Mouse (Mus musculus) kidney, adult 2 months (tissue): ENCODE data around the gene Dlgap1. TPM values are rescaled to one million over a fixed set of nuclear protein-coding genes. Genes with fewer than 3 reads are reported as not detected.

Source experiments
- DNase-seq: peaks from one replicate; pipeline ENCODE4 v3.0.0; 2021
- H3K27ac ChIP-seq: fragments of 200-500 bp; 2 replicates; pipeline ENCODE4 v1.5.1; 2012; ENCODE audit warnings: low read depth, low read length, control low read depth, inconsistent platforms; ENCODE audit not compliant: insufficient read depth
- H3K27me3 ChIP-seq: fragments of 200-500 bp; replicated peaks from 2 replicates; pipeline ENCODE4 v1.6.1; 2012; ENCODE audit warnings: mild to moderate bottlenecking, moderate library complexity, low read length, inconsistent platforms; ENCODE audit not compliant: control insufficient read depth, insufficient read depth
- H3K36me3 ChIP-seq: fragments of 200-500 bp; 2 replicates; pipeline ENCODE4 v1.6.1; 2012; ENCODE audit warnings: mild to moderate bottlenecking, moderate library complexity, low read length, inconsistent platforms; ENCODE audit not compliant: control insufficient read depth, insufficient read depth
- H3K4me1 ChIP-seq: fragments of 200-500 bp; 2 replicates; pipeline ENCODE4 v1.6.1; 2011; ENCODE audit warnings: low read length; ENCODE audit not compliant: control insufficient read depth, insufficient read depth
- H3K4me3 ChIP-seq: fragments of 200-500 bp; 2 replicates; pipeline ENCODE4 v1.5.1; 2011; ENCODE audit warnings: mild to moderate bottlenecking, low read depth, low read length, control low read depth; ENCODE audit not compliant: insufficient read depth
- CTCF ChIP-seq: fragments of 200-500 bp; conservative IDR thresholded peaks from 2 replicates; pipeline ENCODE4 v1.5.1; 2011; ENCODE audit warnings: low read depth, mild to moderate bottlenecking, control low read depth, low read length, moderate library complexity, mixed read lengths; ENCODE audit not compliant: insufficient read depth, insufficient read length
- POLR2A ChIP-seq: fragments of 200-500 bp; IDR thresholded peaks from one replicate; pipeline ENCODE4 v1.6.1; 2011; ENCODE audit warnings: low read depth, low read length, control low read depth
- WGBS: fragments of 180-500 bp; shearing (Covaris S2); methylation state at CpG from one replicate; pipeline ENCODE4 v1.1.7; 2018; 5-methylcytosine and 5-hydroxymethylcytosine counted together
- polyA plus RNA-seq: library from polyadenylated mRNA; depleted of rRNA; stranded (reverse); fragments of >200 nt; gene quantifications from 2 replicates; pipeline ENCODE4 v1.2.3, GENCODE M21; 2012

Gene Dlgap1
- polyA plus RNA-seq, 1 experiment: 0.55 TPM

DNA sequence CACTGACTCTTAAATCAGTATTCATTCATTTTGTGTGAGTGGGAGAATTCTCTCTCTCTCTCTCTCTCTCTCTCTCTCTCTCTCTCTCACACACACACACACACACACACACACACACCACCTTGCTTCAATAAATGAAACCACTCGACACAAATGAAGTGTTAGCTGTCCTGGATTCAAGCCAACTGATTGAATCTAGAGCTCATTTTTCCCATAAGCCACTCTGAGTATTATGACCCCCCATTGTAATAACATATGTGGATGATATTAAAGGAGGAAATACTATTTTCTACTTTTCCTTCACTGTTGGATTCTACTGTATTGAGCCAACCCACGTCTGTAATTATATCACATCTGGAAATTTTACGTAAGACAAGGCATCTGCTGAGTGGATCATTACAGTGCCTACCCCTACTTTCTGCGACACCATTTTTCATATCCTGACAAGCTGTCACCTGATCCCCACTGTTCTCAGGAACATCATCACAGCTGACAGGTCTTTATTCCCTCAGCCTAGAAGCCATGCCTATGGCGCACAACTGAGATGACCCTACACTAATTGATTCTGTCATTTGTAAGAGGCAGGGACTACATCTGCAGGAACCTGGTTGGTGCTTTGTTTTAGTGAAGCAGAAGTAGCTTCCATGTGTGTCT is 645.7 kb downstream of the Dlgap1 start:
- TF ChIP-seq CTCF: no peak
- no peak for TF ChIP-seq POLR2A
- no peak for DNase-seq
- H3K4me3 ChIP-seq: no peak overlapping the region
- H3K27ac ChIP-seq: no peak overlapping the region
- no peaks in the 10 kb centered on the region for H3K36me3 ChIP-seq
- H3K4me1 ChIP-seq: no peaks in the 10 kb centered on the region
- WGBS: 81% methylated on average over 5 of the region's 5 CpGs
- H3K27me3 ChIP-seq: no peaks in the 10 kb centered on the region

DNA sequence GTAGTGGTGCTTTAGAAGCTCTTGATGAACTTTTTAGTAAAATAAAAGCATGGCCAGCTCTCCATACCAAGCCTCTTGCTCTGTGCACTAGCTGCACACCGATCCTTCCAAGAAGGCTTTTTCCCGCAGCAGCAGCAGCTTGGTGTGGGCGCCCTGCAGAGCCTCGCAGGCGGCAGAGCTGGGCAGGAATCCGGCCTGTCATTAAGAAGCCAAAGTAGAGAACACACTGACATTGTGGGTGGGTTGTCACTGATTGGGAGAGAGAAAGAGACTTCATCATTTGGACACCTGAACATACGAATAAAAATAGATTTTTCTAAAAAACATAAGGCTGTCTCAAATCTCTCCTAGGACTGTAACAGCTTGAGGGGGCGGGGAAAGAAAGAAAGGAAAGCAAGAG is 653.6 kb downstream of the Dlgap1 start:
- Histone ChIP-seq H3K27me3 (no peaks in the 10 kb centered on the region), H3K4me1 (no peaks in the 10 kb centered on the region), H3K36me3 (no peaks in the 10 kb centered on the region), H3K27ac (no peak overlapping the region), H3K4me3 (no peak overlapping the region)
- no peak for TF ChIP-seq CTCF
- no peak for TF ChIP-seq POLR2A
- DNase-seq: no peak
- 82% methylated on average over 8 of the region's 8 CpGs for WGBS

DNA sequence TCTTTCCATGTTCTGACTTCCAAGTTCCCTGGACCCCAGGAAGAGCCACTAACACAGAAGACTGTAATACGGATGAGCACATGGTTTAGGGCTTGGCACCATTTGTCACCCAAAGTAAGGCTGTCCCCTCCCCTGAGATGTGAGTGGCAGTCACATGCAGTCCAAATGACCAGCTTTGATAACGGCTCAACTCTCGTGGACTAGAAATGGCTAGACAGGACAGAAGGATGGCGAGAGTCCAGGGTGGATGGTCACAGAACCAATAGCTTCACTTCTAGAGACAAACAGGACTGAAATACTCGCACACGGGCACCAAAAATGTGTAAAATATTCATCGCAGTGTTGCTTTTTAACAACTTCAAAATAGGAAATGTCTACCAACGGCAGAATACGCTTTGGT is 657.5 kb downstream of the Dlgap1 start:
- 87% methylated on average over 9 of the region's 9 CpGs for WGBS
- DNase-seq: no peak
- no peaks in the 10 kb centered on the region for H3K27me3 ChIP-seq
- H3K4me1 ChIP-seq: no peaks in the 10 kb centered on the region
- no peak for TF ChIP-seq CTCF
- TF ChIP-seq POLR2A: no peak
- no peak overlapping the region for H3K27ac ChIP-seq
- H3K36me3 ChIP-seq: no peaks in the 10 kb centered on the region
- H3K4me3 ChIP-seq: no peak overlapping the region

DNA sequence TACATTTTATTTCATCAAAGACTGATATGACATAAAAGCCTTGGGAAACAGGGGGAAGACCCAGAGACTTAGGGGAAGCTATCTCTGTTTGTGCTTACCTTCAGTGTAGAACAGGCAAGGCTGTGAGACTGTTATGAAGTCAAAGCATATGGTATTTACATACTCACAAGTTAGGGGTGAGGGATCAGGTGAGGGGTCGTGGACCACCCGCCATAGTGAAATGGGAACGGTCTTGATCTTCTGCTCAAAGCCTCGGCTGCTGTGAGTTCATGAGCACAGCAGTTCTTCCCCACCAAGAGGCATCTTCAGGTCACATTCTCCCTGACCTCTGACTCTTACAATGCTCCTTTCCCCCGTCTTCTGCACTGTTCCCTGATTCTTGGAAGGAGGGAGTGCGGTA is 658.1 kb downstream of the Dlgap1 start:
- 79% methylated on average over 6 of the region's 6 CpGs for WGBS
- H3K27ac ChIP-seq: no peak overlapping the region
- no peak for DNase-seq
- no peaks in the 10 kb centered on the region for H3K4me1 ChIP-seq
- no peaks in the 10 kb centered on the region for H3K36me3 ChIP-seq
- TF ChIP-seq CTCF: no peak
- TF ChIP-seq POLR2A: no peak
- H3K4me3 ChIP-seq: no peak overlapping the region
- no peaks in the 10 kb centered on the region for H3K27me3 ChIP-seq

DNA sequence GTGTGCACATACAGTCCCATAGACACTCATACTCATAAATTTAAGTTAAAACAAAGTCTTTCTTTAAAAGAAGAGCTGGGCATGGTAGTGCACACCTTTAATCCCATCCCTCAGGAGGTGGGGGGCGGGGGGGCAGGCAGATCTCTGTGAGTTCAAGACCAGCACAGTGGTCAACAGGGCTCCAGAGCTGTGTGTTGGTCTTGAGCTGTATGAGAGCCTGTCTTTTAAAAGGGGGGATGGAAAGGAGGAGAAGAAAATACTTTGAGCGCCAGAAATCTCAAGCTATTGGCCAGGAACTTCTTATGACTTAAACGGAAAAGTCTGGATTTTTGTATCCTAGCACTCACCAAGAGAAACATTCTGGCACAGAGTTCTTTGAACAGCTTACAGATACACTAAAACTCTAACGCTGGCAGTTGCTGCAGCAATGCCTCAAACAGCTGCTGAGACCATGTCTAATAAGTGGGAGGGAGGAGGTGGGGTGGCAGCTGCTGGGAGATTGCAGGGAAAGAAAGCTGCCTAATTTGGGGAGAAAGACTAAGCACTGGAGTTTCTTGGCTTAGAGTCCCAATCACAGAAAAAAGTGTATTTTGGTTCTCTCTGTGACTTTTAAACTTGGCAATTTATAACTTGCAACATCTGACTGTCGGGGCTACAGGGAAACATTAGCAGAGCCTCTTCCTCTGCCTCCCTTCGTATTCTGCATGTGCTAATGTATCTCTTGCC is 660.9 kb downstream of the Dlgap1 start:
- 52% methylated on average over 6 of the region's 6 CpGs for WGBS
- H3K4me1 ChIP-seq: no peaks in the 10 kb centered on the region
- no peak for DNase-seq

DNA sequence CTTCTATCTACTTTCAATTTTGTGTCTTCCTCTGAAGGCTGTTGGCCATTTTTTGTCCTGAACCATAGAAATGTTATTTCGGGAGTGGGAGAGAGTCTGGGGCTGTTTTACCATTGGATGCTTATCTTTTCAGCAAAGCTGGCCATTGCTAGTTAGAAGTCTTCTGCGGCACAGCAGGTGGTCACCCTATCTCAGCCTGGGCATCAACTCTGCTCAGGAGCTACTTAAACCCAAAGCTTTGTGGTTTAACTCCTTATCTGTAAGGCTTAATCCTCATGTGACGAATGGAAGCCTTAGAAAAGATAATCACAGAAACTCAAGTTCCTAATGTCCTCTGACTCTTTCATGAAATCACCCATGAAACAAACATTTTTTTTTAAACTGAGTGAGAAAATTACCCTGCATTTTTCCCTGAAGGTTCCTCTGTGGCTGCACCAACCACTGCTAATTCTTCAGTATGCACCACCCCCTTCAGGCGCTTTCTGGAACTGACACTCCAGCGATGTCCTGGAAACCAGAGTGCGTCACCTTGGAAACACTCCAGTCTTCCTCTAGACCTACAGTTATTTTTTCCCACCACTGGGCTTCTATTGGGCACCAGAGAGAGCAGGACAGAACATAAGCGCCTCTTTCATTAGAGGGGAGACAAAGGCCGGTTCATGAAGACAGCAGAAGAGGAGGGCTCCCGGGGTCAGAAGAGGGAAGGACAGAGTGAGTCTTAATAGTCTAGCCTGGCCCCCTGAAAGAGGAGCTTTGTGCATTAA is 664.5 kb downstream of the Dlgap1 start:
- H3K4me1 ChIP-seq: no peaks in the 10 kb centered on the region
- H3K27ac ChIP-seq: no peak overlapping the region
- no peak for TF ChIP-seq POLR2A
- TF ChIP-seq CTCF: peak; percentile 71
- peak; percentile 51 for DNase-seq
- WGBS: 28% methylated on average over 9 of the region's 9 CpGs
- H3K27me3 ChIP-seq: no peaks in the 10 kb centered on the region
- H3K36me3 ChIP-seq: no peaks in the 10 kb centered on the region
- H3K4me3 ChIP-seq: no peak overlapping the region

More for the DNA sequence above, 660.9 kb downstream of the Dlgap1 start:
- no peaks in the 10 kb centered on the region for H3K36me3 ChIP-seq
- no peak overlapping the region for H3K27ac ChIP-seq
- no peaks in the 10 kb centered on the region for H3K27me3 ChIP-seq
- TF ChIP-seq CTCF (no peak), POLR2A (no peak)
- no peak overlapping the region for H3K4me3 ChIP-seq

DNA sequence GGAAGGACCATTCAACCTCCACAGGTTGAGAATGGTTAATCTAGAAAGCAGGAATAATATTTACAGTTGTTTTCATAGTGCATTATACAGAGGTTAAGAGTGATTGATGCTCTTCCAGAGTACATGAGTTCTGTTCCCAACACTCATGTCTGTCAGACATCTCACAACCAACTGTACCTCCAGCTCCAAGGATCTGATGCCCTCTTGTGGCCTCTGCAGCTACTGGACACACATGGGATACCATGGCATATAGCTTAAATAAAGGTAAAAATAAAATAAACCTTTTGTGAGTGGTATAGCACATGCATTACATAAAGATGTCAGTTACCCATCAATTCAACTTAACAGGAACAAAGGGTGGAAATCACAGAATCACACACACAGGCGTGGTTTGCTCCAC is 674.3 kb downstream of the Dlgap1 start:
- Histone ChIP-seq H3K27me3 (no peaks in the 10 kb centered on the region), H3K4me1 (no peaks in the 10 kb centered on the region), H3K4me3 (no peak overlapping the region), H3K36me3 (no peaks in the 10 kb centered on the region), H3K27ac (no peak overlapping the region)
- 83% methylated on average over 1 of the region's 1 CpGs for WGBS
- no peak for DNase-seq
- TF ChIP-seq POLR2A (no peak), CTCF (0 out of 2 replicates have a peak, but pooled peaks have one; percentile 10)
